Mouse (Mus musculus) G1E (cell line): Measurements from ENCODE around the gene Armc9. TPM values are rescaled to one million over a fixed set of nuclear protein-coding genes. Genes with fewer than 3 reads are reported as not detected.

Source experiments
- ATAC-seq: 2 replicates; pipeline ENCODE4 v1.8.0; 2016; ENCODE audit warnings: mild to moderate bottlenecking; ENCODE audit not compliant: insufficient number of reproducible peaks, poor library complexity, low FRiP score, severe bottlenecking; ENCODE audit errors: extremely low read depth
- DNase-seq: peaks from one replicate; pipeline ENCODE4 v3.0.0; 2012; ENCODE audit warnings: low spot score
- H3K27me3 ChIP-seq: 2 replicates; pipeline ENCODE4 v1.6.1; 2012; ENCODE audit warnings: mild to moderate bottlenecking, low read length, inconsistent platforms; ENCODE audit not compliant: insufficient read depth
- H3K36me3 ChIP-seq: replicated peaks from 2 replicates; pipeline ENCODE3; 2012; ENCODE audit warnings: mild to moderate bottlenecking, inconsistent platforms
- H3K4me1 ChIP-seq: 2 replicates; pipeline ENCODE4 v1.6.1; 2012; ENCODE audit warnings: low read depth, low read length, inconsistent platforms, mixed read lengths; ENCODE audit not compliant: insufficient read depth
- H3K4me3 ChIP-seq: 2 replicates; pipeline ENCODE4 v1.5.1; 2012; ENCODE audit warnings: low read depth, mild to moderate bottlenecking, inconsistent platforms, low read length, moderate library complexity, mixed read lengths
- H3K9me3 ChIP-seq: replicated peaks from 2 replicates; pipeline ENCODE4 v1.6.1; 2012; ENCODE audit warnings: inconsistent platforms
- CTCF ChIP-seq: IDR thresholded peaks from 2 replicates; pipeline ENCODE4 v1.5.1; 2012; ENCODE audit warnings: low read depth, low read length, inconsistent platforms, mixed read lengths
- GATA1 ChIP-seq: IDR thresholded peaks from 2 replicates; pipeline ENCODE4 v1.6.1; 2012; ENCODE audit warnings: borderline replicate concordance, low read length, inconsistent platforms, mixed read lengths
- GATA2 ChIP-seq: IDR thresholded peaks from 2 replicates; pipeline ENCODE4 v1.6.1; 2012; ENCODE audit warnings: low read depth, low read length, inconsistent platforms, borderline replicate concordance
- POLR2AphosphoS5 ChIP-seq: IDR thresholded peaks from 2 replicates; pipeline ENCODE4 v1.6.1; 2012; ENCODE audit warnings: low read depth, low read length, inconsistent platforms; ENCODE audit not compliant: insufficient replicate concordance
- TAL1 ChIP-seq: conservative IDR thresholded peaks from 2 replicates; pipeline ENCODE4 v1.6.1; 2012; ENCODE audit warnings: low read depth, low read length, inconsistent platforms, mixed read lengths
- polyA plus RNA-seq: library from polyadenylated mRNA; stranded (reverse); fragments of >175 nt; gene quantifications from 2 replicates; pipeline ENCODE4 v1.2.3, GENCODE M21; 2012
- total RNA-seq, 2 experiments: library from RNA; stranded (forward) in 1 of 2; stranded (reverse) in 1 of 2; fragments of 200-1000 nt in 1 of 2; fragments of >200 nt in 1 of 2; fragmentation: Nextera tagmentation in 1 of 2; gene quantifications; 2 replicates each; pipeline ENCODE4 v1.2.3; 2014 to 2017

The Armc9 gene
- total and polyA plus RNA-seq, 3 experiments, result 4.8 to 15.0 (median 12.3) TPM

GRCm38 (mm10) chr1:86135315-86135714, 19.3 kb upstream of the Armc9 start:
- no peaks in the 10 kb centered on the region for H3K27me3 ChIP-seq
- DNase-seq (no peak), ATAC-seq (no peak)
- no peak overlapping the region for H3K4me3 ChIP-seq
- H3K36me3 ChIP-seq, result peaks cover 86% of the 10 kb centered on the region
- no peak for TF ChIP-seq POLR2AphosphoS5
- TF ChIP-seq TAL1, result no peak
- no peak for TF ChIP-seq GATA1
- no peak for TF ChIP-seq GATA2
- TF ChIP-seq CTCF, result no peak
- no peaks in the 10 kb centered on the region for H3K9me3 ChIP-seq
- no peaks in the 10 kb centered on the region for H3K4me1 ChIP-seq

- Histone ChIP-seq H3K4me3 (no peak overlapping the region), H3K4me1 (no peaks in the 10 kb centered on the region), H3K36me3 (peaks cover 68% of the 10 kb centered on the region), H3K27me3 (no peaks in the 10 kb centered on the region), H3K9me3 (no peaks in the 10 kb centered on the region)
- DNase-seq (no peak), ATAC-seq (no peak)
- TF ChIP-seq POLR2AphosphoS5 (no peak), TAL1 (no peak), GATA2 (no peak), CTCF (no peak), GATA1 (no peak)
Measured at GRCm38 (mm10) chr1:86141081-86141480, 13.5 kb upstream of the Armc9 start.

GRCm38 (mm10) chr1:86143165-86143564, 11.4 kb upstream of the Armc9 start:
- TF ChIP-seq TAL1 (no peak), GATA1 (no peak), GATA2 (no peak), CTCF (no peak), POLR2AphosphoS5 (no peak)
- H3K9me3 ChIP-seq, result no peaks in the 10 kb centered on the region
- no peak overlapping the region for H3K4me3 ChIP-seq
- H3K4me1 ChIP-seq, result 0 out of 2 replicates have a peak, but pooled peaks cover 2% of the 10 kb centered on the region
- peaks cover 3% of the 10 kb centered on the region for H3K27me3 ChIP-seq
- DNase-seq, result no peak
- ATAC-seq, result no peak
- H3K36me3 ChIP-seq, result peaks cover 51% of the 10 kb centered on the region

GRCm38 (mm10) chr1:86144001-86144944, 10.3 kb upstream of the Armc9 start:
- Histone ChIP-seq H3K9me3 (no peaks in the 10 kb centered on the region), H3K27me3 (peaks cover 9% of the 10 kb centered on the region), H3K36me3 (peaks cover 40% of the 10 kb centered on the region), H3K4me3 (no peak overlapping the region), H3K4me1 (0 out of 2 replicates have a peak, but pooled peaks cover 2% of the 10 kb centered on the region)
- TF ChIP-seq CTCF, result no peak
- no peak for TF ChIP-seq POLR2AphosphoS5
- no peak for TF ChIP-seq GATA2
- no peak for TF ChIP-seq GATA1
- TF ChIP-seq TAL1, result no peak
- ATAC-seq, result no peak
- DNase-seq, result no peak

GRCm38 (mm10) chr1:86146293-86146692, 8.3 kb upstream of the Armc9 start:
- DNase-seq (no peak), ATAC-seq (no peak)
- no peaks in the 10 kb centered on the region for H3K9me3 ChIP-seq
- H3K4me3 ChIP-seq, result no peak overlapping the region
- 0 out of 2 replicates have a peak, but pooled peaks cover 2% of the 10 kb centered on the region for H3K4me1 ChIP-seq
- H3K36me3 ChIP-seq, result peaks cover 22% of the 10 kb centered on the region
- H3K27me3 ChIP-seq, result peaks cover 12% of the 10 kb centered on the region
- TF ChIP-seq CTCF (no peak), GATA1 (no peak), POLR2AphosphoS5 (no peak), GATA2 (no peak), TAL1 (no peak)

GRCm38 (mm10) chr1:86147557-86147956, 7.0 kb upstream of the Armc9 start:
- ATAC-seq (no peak), DNase-seq (no peak)
- H3K9me3 ChIP-seq, result no peaks in the 10 kb centered on the region
- H3K4me3 ChIP-seq, result no peak overlapping the region
- H3K27me3 ChIP-seq, result peaks cover 12% of the 10 kb centered on the region
- peaks cover 2% of the 10 kb centered on the region; the same call in 1 of the 2 replicates for H3K4me1 ChIP-seq
- H3K36me3 ChIP-seq, result peaks cover 15% of the 10 kb centered on the region
- no peak for TF ChIP-seq GATA2
- TF ChIP-seq GATA1, result no peak
- no peak for TF ChIP-seq POLR2AphosphoS5
- no peak for TF ChIP-seq CTCF
- TF ChIP-seq TAL1, result no peak
